Mouse (Mus musculus) cerebellum, adult 2 months (tissue): ENCODE measurements around the gene Masp1. TPM values are rescaled to one million over a fixed set of nuclear protein-coding genes. Genes with fewer than 3 reads are reported as not detected.

ENCODE experiments used
- DNase-seq, 2 experiments: peaks; one replicate each; pipeline ENCODE4 v3.0.0; 2021
- H3K27ac ChIP-seq: fragments of 200-500 bp; 2 replicates; pipeline ENCODE4 v1.5.1; 2012; ENCODE audit warnings: low read length, control low read depth, inconsistent platforms; ENCODE audit not compliant: insufficient read depth
- H3K27me3 ChIP-seq: fragments of 200-500 bp; 2 replicates; pipeline ENCODE4 v1.6.1; 2012; ENCODE audit warnings: inconsistent platforms, mild to moderate bottlenecking, low read length, moderate library complexity; ENCODE audit not compliant: control insufficient read depth, insufficient read depth
- H3K4me1 ChIP-seq: fragments of 200-500 bp; 2 replicates; pipeline ENCODE4 v1.6.1; 2011; ENCODE audit warnings: low read length; ENCODE audit not compliant: control insufficient read depth, insufficient read depth
- H3K4me3 ChIP-seq: fragments of 200-500 bp; replicated peaks from 2 replicates; pipeline ENCODE3; 2011; ENCODE audit warnings: mild to moderate bottlenecking, low read depth, low read length, control low read depth; ENCODE audit not compliant: insufficient read depth
- CTCF ChIP-seq: fragments of 200-500 bp; IDR thresholded peaks from 2 replicates; pipeline ENCODE4 v1.5.1; 2011; ENCODE audit warnings: low read depth, mild to moderate bottlenecking, control low read depth, low read length, moderate library complexity, borderline replicate concordance; ENCODE audit not compliant: insufficient read depth
- POLR2A ChIP-seq: fragments of 200-500 bp; IDR thresholded peaks from 2 replicates; pipeline ENCODE4 v1.6.1; 2011; ENCODE audit warnings: low read length, control low read depth, borderline replicate concordance; ENCODE audit not compliant: insufficient read depth
- WGBS: fragments of 180-500 bp; shearing (Covaris S2); methylation state at CpG from one replicate; pipeline ENCODE4 v1.1.7; 2018; 5-methylcytosine and 5-hydroxymethylcytosine counted together
- polyA plus RNA-seq: library from polyadenylated mRNA; depleted of rRNA; stranded (reverse); fragments of >200 nt; gene quantifications from 2 replicates; pipeline ENCODE4 v1.2.3, GENCODE M21; 2012; rRNA removed

Gene Masp1
- polyA plus RNA-seq, 1 experiment = 13.7 TPM

- Histone ChIP-seq H3K4me1 (no peaks in the 10 kb centered on the region), H3K27ac (no peak overlapping the region), H3K27me3 (no peaks in the 10 kb centered on the region; the same call in 1 of the 2 replicates), H3K4me3 (no peak overlapping the region)
- no peak for DNase-seq
- TF ChIP-seq CTCF = no peak
- no peak for TF ChIP-seq POLR2A
- WGBS = 80% methylated on average over 3 of the region's 3 CpGs
Measured at GRCm38 (mm10) chr16:23401959-23402358, 118.7 kb downstream of the Masp1 start.

- H3K4me1 ChIP-seq = no peaks in the 10 kb centered on the region
- H3K27me3 ChIP-seq = no peaks in the 10 kb centered on the region; the same call in 1 of the 2 replicates
- WGBS = 82% methylated on average over 4 of the region's 4 CpGs
- no peak overlapping the region for H3K4me3 ChIP-seq
- H3K27ac ChIP-seq = no peak overlapping the region
- DNase-seq = no peak
- TF ChIP-seq POLR2A = no peak
- no peak for TF ChIP-seq CTCF
Measured at GRCm38 (mm10) chr16:23401463-23401862, 119.2 kb downstream of the Masp1 start.

Other genes with a start within 250 kb of the Masp1 start
- 0.56 and 0.81 TPM in 2 replicates for gene Rtp1, start 91.7 kb downstream of the Masp1 start, polyA plus RNA-seq
- 4.4 TPM in 2 replicates for gene Rtp4, start 524 bp downstream of the Masp1 start, polyA plus RNA-seq